Mouse (Mus musculus) CH12.LX (cell line): Measurements from ENCODE around the gene Celsr2.

ENCODE experiments used
- BHLHE40 ChIP-seq: IDR thresholded peaks from 2 replicates; pipeline ENCODE4 v1.6.1; 2011; ENCODE audit warnings: mild to moderate bottlenecking, low read depth, low read length, improper control_type of control experiment
- CHD2 ChIP-seq: IDR thresholded peaks from 2 replicates; pipeline ENCODE4 v1.6.1; 2011; ENCODE audit warnings: low read length, improper control_type of control experiment
- CTCF ChIP-seq, 2 experiments: IDR thresholded peaks in 1 of 2; conservative IDR thresholded peaks in 1 of 2; 2 replicates each; pipeline ENCODE4 v1.5.1; 2011 to 2012; ENCODE audit warnings: low read depth in 2 of 2, low read length in 2 of 2, improper control_type of control experiment in 1 of 2, inconsistent platforms in 1 of 2, mild to moderate bottlenecking in 1 of 2, moderate library complexity in 1 of 2
- E2F4 ChIP-seq: IDR thresholded peaks from 2 replicates; pipeline ENCODE4 v1.6.1; 2011; ENCODE audit warnings: low read depth, low read length, improper control_type of control experiment; ENCODE audit not compliant: insufficient replicate concordance
- GABPA ChIP-seq: IDR thresholded peaks from 2 replicates; pipeline ENCODE4 v1.6.1; 2012; ENCODE audit warnings: low read depth, low read length, improper control_type of control experiment, inconsistent platforms; ENCODE audit not compliant: insufficient replicate concordance
- MAFK ChIP-seq: IDR thresholded peaks from 2 replicates; pipeline ENCODE4 v1.6.1; 2011; ENCODE audit warnings: low read length, improper control_type of control experiment; ENCODE audit not compliant: insufficient replicate concordance
- MAX ChIP-seq: IDR thresholded peaks from 2 replicates; pipeline ENCODE4 v1.6.1; 2011; ENCODE audit warnings: low read length, improper control_type of control experiment
- RCOR1 ChIP-seq: conservative IDR thresholded peaks from 2 replicates; pipeline ENCODE4 v1.6.1; 2012; ENCODE audit warnings: low read depth, mild to moderate bottlenecking, inconsistent platforms, low read length, improper control_type of control experiment
- TCF12 ChIP-seq: IDR thresholded peaks from 2 replicates; pipeline ENCODE4 v1.6.1; 2014; ENCODE audit warnings: low read depth, mild to moderate bottlenecking, inconsistent platforms, low read length, improper control_type of control experiment

GRCm38 (mm10) chr3:108372691-108373090 is 42.7 kb downstream of the Celsr2 start:
- TF ChIP-seq RCOR1 (no peak), CTCF (conservative IDR thresholded peaks at IDR 0.05 in 1 of 2, IDR thresholded peaks at IDR 0.05 in 1 of 2; ENCODE audit: low read depth in 2 of 2, low read length in 2 of 2) (no peak), E2F4 (no peak), BHLHE40 (no peak), CHD2 (no peak), MAFK (no peak), MAX (no peak), TCF12 (no peak), GABPA (no peak)
